Mouse (Mus musculus) spleen, postnatal 36 days (tissue): Measurements from ENCODE around the gene Irf2bp2.

Experiments
- DNase-seq, 2 experiments: peaks; one replicate each; pipeline ENCODE4 v3.0.0; 2022; ENCODE audit warnings: low spot score in 2 of 2, mixed read lengths in 1 of 2

Gene Irf2bp2

DNA sequence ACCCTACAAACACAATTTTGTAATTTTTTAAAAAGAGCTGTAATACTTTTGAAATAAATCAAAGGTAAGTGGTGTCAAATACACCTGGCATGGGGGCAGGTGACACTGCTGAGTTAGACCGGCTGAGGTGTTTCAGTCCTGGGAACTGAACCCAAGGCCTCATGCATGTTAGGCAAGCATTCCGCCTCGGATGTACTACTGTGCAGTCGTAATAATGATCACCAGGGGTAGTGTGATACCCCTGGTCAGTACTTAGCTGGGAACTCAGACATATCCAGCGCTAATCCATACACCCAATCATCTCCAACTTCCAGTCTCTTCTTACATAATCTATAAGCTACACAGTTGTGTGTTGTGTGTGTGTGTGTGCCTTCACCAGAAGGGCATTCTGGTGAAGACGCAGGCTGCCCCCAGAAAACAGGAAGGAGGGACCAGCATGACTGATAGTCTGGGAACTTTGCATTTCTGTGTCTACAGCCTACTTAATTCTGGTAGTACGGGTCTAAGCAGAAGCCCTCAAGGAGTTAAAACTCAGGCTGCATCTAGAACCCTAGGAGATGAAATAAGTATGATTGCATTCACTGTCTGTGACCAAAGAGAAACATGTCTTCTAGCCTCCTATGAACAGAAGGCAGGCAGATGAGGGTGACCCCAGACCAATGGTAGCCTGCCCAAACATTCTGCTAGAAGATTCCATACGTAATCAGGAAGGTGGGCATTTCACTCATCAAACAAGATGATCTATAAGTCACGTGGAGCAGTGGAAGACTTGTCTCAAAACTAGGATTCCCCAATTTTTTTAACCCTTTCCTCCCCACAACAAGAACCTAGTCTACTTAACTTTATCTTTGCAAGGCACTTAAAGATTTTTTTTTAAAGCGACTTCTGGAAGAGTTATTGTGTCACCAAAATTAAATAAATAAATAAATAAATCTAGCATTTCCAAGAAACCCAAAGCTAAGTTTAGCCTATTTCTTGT lies 6.9 kb downstream of the Irf2bp2 start:
- DNase-seq: peak in 1 of 2 experiments; percentile 35

- no peak for DNase-seq
Observed at GRCm38 (mm10) chr8:126586101-126586500, 7.7 kb downstream of the Irf2bp2 start.

DNA sequence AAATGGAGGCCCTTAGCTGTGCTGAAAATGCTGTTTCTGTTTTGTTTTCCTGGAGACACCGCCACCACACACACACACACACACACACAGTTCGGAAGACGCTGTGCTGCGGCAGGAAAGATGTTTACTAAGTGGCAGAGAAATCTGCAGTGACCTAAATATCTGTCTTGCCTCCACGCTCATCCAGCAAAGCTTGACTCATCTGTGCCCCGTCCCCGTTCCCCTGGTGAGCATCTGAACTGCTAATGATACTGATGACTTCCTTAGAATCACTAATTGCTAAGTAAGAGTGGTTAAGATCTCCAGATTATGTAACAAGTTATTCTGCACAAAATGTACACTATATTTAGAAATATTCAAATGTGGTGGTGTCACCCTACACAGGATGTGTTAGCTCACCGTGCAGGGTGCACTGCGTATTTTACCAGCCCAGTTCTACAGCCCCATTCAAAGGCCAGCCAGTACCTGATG lies 8.2 kb downstream of the Irf2bp2 start:
- peak; percentile 67 to 68 for DNase-seq

DNA sequence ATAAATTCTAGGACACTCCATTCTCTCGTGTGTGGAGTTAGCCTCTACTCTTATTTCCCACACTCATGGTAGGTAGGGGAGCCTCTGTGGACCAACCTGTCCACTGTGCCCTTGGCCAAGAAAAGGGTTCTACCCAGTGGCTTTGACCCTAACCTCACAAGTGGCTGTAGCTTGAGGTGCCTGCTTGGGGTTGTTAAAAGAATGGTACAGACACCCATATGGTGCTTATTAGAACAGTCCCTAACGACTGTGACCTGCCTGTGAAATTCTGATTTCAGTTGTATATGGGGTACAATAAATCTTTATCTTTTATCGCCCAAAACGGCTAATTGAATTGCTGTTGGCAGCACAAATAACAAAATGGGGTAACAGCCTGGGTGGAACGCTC lies 8.9 kb downstream of the Irf2bp2 start:
- no peak for DNase-seq

- DNase-seq: peak; percentile 87 to 88
Observed at GRCm38 (mm10) chr8:126583971-126584843, 9.6 kb downstream of the Irf2bp2 start.

DNA sequence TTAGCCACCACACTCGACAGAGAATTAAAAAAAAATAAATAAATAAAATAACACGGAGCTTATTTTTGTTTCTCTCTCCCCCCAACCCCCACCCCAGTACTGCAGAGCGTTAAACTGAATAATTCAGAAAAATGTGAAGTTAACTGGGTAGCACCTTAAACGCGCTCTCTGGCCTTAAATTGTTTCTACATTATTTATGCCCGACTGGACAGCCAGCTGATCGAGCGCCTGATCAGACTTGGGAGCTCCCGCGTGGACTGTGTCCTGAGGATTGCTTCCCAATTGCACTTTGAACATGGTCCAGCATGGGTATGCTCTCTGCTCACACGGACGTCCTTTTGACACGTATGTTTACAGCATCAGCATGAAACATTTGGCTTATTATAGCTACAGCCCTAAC lies 10.3 kb downstream of the Irf2bp2 start:
- no peak for DNase-seq

- DNase-seq: no peak
Observed at GRCm38 (mm10) chr8:126583018-126583417, 10.8 kb downstream of the Irf2bp2 start.

DNA sequence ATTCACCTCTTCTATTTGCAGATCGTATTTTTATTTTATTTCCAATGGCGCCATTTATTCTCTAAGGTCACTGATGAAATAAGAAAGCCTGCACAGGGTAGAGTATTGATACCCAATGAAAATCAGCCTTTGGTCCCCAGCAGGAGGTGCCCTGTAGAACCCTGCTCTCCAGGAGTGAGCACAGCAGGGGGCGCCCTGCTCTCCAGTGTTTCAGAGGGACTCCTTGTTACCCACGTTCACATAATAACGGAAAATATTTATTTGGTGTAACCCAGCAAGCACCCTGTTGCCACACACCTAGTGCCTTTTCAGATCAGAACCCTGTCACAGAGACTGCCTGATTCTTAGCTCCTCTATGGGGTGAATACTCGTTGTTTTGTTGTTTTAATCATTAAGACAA lies 11.3 kb downstream of the Irf2bp2 start:
- peak; percentile 83 to 88 for DNase-seq

DNA sequence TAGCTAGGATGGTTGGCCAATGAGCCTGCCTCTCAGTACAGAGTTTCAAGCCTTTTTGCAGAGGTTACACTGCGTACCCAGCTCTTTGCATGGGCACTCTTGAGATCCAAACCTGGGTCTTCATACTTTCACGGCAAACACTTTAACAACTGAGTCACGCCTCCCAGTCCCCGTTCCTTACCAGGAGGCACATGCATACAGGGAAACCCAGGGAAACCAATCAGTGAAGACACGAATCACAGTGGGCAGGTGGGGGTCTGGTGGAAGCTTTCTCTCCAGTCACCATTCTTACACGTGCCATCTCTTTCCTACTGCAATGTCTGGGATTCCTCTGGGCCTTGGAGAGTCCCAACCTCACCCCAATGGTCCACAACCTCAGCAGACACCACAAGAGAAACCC lies 12.1 kb downstream of the Irf2bp2 start:
- DNase-seq: no peak

DNA sequence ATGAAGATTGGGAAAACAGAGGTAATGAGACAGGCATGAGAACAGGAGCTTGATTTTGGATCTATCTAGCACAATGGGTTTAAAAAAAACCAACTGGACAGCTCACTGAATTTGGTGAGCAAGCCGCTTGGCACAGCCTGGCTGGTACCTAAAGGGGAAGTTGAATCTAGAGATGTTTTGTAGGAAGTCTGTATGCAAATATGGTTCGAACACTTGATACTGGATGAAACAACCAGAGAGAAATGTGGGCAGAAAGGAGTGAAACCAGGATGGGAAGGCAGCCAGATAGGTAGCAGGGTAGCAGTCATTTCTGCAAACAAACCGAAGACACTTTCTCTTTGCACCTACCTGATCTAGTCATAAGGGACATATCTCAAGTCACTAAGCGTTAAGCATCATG lies 13.0 kb downstream of the Irf2bp2 start:
- peak; percentile 46 to 57 for DNase-seq

DNA sequence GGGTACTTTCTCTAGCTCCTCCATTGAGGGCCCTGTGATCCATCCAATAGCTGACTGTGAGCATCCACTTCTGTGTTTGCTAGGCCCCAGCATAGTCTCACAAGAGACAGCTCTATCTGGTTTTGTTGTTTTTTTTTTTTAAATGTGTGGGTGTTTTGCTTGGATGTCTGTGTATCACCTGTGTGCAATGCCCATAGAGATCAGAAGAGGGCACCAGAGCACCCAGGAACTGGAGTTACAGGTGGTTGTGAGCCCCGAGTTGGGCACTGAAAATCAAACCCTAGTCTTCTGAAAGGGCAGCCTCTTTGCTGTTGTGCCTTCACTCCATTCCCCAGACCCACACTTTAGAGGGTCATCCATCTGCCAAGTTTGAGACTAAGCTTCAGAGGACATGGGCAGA lies 13.7 kb downstream of the Irf2bp2 start:
- DNase-seq: no peak

GRCm38 (mm10) chr8:126578641-126579040 lies 15.1 kb downstream of the Irf2bp2 start:
- DNase-seq: no peak

DNA sequence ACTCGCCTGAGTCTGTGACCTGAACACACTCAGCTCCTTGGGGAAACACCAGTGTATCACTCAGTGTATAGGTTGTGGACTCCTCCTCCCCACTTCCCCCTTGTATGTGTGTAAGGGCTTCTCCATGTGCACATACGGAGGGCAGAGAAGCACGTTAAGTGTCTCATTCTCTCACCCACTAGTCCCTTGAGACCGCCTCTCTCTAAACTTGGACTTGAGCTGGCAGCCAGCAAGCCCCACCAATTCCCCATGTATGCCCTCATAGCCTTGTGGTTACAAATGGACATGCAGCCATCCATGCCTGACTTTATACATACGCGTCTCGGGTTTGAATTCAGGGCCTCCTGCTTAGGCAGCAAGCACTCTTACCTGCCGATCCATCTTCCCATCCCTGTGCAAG lies 16.9 kb downstream of the Irf2bp2 start:
- peak in 1 of 2 experiments; percentile 38 for DNase-seq

DNA sequence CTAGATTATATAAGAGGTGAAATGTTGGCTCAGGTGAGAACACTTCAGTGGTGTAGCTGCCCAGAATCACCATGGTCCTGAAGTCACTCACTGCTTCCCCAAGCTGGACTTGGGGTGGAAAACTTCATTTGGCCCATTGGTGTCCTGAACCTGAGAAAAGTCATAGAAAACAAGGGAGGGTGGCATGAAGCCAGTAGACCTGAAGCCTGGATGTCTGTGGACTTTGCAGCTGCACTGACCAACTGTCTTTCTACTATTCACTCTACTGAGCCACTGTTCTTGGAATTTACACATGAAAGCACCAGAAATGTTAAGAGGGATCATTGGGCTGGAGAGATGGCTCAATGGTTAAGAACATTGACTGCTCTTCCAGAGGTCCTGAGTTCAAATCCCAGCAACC lies 17.7 kb downstream of the Irf2bp2 start:
- no peak for DNase-seq

- DNase-seq: no peak
Observed at GRCm38 (mm10) chr8:126574882-126575637, 18.7 kb downstream of the Irf2bp2 start.

DNA sequence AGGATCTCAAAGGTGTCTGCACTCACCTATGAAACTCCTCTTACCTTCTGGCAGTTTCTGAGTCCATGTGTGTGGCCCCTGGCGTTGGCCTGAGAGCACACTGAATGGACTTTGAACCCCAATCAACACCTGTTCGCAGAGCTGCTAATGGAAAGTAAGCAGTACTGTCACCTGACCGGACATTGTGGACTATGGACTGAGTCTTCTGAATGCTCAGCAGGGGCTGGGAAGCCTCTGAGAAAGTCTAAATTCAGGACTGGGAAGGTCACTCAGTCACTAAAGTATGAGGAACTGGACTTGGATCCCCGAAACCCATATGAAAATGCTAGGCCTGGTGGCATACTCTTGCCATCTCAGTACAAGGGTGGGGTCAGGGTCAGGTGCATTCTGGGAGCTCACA lies 19.9 kb downstream of the Irf2bp2 start:
- DNase-seq: no peak

DNA sequence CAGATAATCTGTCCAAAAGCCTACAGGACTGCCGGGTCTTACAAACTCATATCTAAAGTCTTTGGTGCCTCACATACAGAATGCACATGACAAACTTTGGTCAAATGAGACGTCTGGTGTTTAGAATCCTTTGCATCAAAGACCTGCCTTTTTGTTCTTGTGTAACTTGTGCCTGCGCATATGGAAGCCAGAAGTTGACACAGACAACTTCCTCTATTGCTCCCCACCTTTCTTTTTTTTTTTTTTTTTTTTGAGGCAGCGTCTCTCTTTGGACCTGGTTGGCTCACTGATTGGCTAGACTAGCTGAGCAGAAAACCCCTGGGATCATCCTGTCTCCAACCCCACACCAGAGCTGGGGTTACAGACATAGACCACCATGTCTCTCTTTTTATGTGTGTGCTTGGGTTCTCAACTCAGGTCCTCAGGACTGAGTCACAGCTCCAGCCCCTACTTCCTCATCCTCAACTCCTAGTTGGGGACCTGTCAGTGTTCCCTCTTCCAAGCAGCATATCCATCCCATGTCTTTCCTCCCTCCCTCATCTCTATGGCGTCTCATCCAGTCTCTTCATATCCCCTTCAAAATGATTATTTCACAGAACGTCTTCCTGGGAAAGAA lies 20.6 kb downstream of the Irf2bp2 start:
- no peak for DNase-seq

DNA sequence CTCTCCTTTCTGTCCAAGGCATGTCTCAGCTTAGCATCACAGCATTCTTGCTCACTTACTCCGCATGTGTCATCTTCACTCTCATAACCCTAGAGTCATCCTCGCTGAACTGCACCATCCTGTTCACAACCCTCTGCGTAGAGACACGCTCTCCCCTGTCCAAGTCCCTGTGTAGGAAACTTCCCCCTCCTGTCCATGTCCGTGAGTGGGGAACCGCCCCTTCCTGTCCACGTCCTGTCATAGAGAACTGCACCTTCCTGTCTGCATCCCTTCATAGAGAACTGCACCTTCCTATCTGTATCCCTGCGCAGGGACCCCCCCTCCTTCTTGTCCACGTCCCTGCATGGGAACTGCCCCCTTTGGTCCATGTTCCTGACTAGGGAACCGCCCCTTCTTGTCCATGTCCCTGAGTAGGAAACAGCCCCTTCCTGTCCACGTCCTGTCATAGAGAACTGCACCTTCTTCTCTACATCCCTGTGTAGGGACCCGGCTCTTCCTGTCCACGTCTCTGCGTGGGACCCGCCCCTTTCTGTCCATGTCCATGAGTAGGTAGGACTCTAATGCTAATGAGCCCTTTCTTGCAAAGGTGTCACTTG lies 22.6 kb downstream of the Irf2bp2 start:
- no peak for DNase-seq

DNA sequence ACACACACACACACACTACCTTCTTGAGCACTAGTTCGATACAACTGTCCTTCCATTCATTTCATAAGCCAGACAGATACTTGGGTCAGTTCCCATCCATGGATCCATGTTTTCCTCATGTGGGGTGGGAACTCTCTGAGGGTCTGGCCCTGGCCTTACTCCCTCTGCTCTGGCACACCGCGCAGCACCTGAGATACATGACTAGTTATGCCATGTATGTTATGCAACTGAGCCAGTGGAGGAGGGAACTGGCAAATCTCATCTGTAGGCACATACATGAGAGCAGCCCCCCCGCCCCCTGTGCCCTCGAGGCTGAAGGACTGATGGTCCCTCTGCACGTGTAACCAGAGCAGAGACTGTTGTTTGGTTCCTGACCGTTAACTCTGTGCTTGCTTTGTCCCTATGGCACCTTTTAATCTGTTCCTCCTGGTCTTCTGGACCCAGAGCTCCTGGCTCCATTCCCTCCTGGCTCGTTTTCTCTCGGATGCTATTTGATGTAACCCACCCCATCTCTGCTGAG lies 23.2 kb downstream of the Irf2bp2 start:
- no peak for DNase-seq

- DNase-seq: no peak
Observed at GRCm38 (mm10) chr8:126570046-126570445, 23.7 kb downstream of the Irf2bp2 start.

- DNase-seq: no peak
Observed at GRCm38 (mm10) chr8:126569638-126570037, 24.1 kb downstream of the Irf2bp2 start.
